Mouse (Mus musculus): ENCODE measurements around the gene Pcdh15.

Gene Pcdh15

DNA sequence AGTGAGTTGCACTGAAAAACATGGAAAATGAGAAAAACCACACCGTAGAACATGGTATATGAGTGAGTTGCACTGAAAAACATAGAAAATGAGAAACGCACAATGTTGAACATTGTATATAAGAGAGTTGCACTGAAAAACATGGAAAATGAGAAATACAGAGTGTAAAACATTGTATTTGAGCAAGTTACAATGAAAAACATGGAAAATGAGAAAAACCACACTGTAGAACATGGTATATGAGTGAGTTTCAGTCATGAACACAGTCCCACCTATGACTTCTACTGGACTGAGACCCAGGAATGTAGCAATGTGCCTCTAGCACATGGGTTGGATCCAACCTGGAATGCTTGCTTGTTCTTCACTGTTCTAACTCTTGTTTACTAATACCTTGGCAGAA, 279.9 kb downstream of the Pcdh15 start:
- DNase-seq = peak in 1 of 2 experiments; percentile 6

- no peak for DNase-seq
Observed at GRCm38 (mm10) chr10:73384003-73384402, 284.9 kb downstream of the Pcdh15 start.

- DNase-seq = no peak
Observed at GRCm38 (mm10) chr10:73400426-73400825, 301.3 kb downstream of the Pcdh15 start.

DNA sequence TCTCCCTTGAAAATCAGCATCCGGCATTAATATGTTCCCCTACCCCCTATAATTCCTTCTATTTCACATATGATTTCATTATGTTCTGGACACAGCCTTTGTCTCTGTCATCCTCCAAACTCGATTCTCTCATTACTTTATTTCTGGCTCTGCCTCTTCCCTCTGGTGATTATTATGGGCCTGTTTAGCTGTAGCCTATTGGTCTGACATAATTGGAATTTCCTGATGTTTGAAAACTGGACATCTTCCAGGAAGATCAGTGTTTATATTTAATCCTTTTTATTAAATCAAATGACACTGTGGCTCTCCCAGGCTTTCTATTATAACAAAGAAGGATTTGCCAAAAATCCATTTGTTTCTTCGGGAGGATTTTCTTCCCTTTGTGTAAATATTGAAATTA, 326.3 kb downstream of the Pcdh15 start:
- DNase-seq = no peak

GRCm38 (mm10) chr10:73431345-73431744, 332.2 kb downstream of the Pcdh15 start:
- no peak for DNase-seq

- no peak for DNase-seq
Observed at GRCm38 (mm10) chr10:73484082-73484481, 384.9 kb downstream of the Pcdh15 start.

DNA sequence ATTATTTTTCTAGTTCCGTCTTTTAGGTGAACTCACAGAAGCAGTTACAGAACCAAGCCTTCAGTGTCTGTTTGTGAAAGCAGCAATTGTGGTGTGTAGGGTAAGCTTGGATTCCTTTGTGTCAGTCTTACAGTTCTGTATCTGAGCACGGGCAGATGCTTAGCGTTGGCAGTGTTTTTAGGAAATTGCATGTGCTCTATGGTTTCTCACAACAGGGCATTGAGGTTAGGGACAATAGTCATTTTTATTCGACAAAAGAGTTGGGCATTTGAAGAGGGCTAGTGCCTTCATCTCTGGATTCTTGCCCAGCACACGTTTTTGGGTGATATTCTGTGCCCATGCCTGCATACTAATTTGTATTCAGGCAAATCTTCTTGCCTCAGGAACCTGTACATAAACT, 392.5 kb downstream of the Pcdh15 start:
- no peak for DNase-seq

GRCm38 (mm10) chr10:73514846-73515245, 415.7 kb downstream of the Pcdh15 start:
- no peak for DNase-seq

GRCm38 (mm10) chr10:73515742-73516141, 416.6 kb downstream of the Pcdh15 start:
- no peak for DNase-seq

DNA sequence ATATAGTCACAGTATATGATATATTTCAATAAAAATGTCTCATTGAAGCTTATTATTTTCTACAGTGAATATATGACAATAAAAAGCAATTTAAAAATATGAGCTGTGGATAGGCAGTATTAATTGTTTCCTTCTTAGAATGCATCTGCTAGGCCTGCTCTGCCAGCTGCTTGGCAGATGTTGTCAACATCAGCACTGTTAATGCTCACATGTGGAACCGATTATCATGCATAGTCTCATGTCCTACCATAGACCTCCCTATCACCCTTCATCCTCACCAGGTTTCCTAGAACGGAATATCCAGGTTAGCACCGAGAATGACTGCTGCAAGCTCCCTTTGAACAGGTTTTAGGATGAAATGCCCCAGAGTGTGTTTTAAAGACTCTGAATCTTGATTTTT, 420.3 kb downstream of the Pcdh15 start:
- no peak for DNase-seq

DNA sequence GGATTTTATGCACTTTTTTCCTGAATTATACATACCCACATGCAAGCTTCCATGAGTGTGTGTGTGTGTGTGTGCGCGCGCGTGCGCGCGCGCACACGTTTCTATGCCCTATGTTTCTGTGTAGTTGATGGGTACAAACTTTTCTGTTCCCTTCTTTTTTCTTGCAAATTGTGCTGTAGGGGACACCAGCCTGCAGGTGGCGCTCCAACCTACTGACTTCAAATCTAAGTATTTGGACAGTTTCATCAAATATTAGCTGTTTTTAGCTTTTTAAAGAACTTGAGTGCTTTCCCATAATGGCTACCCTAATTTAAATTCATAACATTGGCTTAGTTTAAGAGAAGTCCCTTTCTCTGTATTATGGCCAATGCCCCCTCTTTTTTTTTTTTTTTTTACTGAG, 453.7 kb downstream of the Pcdh15 start:
- DNase-seq = peak; percentile 5 to 47

- DNase-seq = peak; percentile 42 to 63
Observed at GRCm38 (mm10) chr10:73564216-73564615, 465.1 kb downstream of the Pcdh15 start.

- DNase-seq = peak in 1 of 2 experiments; percentile 1
Observed at GRCm38 (mm10) chr10:73574711-73575297, 475.7 kb downstream of the Pcdh15 start.

DNA sequence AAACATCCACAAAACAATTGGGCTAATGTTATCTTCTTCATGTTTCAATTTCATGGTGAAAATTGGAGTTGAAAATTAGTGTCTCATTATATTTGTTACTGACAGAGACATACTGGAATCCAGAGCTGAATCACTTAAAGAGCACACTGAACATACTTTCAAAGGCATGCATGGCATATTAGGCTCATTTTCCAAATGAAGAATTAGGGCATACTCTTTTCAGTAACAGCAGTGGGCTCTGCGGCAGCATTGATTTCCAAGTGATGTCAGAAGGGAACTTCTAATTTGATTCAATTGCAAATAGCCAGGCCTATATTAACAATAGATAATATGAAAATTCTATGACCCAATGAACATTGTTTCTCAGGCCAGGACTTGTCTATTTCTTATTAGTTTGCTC, 568.4 kb downstream of the Pcdh15 start:
- no peak for DNase-seq

DNA sequence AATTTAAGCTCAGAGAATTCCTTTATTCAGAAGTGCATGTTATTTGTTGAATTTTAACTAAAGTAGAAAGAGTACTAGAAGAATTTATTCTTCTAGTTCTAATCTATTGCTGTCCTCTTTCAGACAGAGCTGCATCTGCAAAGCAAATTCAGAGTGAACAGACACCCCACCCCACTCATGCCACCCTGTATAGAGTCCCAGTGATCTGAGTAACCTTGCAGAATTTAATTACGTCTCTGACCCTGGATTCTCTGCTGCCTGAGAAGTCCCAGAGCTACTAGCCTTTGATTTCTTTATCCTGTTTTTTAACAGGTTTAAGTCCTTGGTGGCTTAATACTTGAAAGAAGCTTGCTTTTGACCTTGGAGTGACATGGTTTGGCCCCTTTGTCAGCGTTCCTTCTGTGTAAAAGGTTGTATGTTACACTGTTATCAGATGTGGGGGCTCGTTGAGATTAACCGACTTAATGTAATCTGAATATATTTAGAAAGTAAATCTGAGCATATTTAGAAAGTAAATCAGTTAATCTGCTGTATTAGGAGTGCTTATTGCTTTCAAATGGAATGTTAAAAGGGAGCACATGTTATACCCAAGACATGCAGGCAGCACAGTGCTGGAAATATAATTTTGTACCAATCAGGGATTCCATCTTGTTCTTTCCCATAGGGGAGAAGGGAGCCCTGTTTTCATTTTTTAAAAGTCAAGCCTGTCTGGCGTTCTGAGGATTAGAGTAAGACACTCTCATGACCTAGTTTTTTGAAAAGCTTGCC, 601.6 kb downstream of the Pcdh15 start:
- no peak for DNase-seq

GRCm38 (mm10) chr10:73725566-73726240, 626.6 kb downstream of the Pcdh15 start:
- DNase-seq = no peak

- DNase-seq = no peak
Observed at GRCm38 (mm10) chr10:73733246-73733645, 634.1 kb downstream of the Pcdh15 start.

DNA sequence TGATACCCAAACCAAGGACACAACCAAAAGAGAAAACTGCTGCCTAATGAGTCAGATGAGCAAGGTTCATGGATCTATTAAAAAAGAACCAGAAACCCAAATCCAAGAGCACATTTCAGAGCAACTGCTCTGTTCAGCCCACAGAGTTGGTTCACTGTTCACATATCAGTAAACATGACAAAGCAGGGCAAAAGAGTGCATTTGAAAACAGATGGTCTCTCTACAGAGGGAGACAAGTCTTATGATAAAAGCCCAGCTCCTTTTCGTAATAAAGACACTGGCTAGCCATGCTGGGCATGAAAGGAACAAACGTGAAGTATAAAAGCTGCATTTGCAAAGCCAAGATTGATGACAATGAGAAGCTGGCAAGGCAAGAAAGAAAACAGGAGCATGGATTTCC, 649.9 kb downstream of the Pcdh15 start:
- no peak for DNase-seq

DNA sequence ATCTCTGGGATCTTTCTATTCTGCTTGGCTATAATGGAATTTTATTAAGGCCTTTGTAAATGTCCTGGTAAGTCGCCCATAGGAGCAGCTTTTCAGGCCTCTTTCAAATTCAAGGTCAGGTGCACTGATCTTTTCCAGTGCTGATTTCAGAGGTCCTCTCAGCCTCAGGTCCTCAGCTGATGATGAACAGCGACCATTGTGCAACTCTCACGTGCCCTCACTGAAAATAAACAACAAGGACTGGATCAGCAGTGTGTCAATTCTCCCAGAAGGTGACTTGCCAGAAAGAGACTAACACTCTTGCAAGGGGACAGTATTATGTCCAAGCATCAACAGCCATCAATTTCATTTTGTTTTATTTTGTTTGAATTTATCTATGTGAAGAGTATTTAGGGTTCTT, 654.7 kb downstream of the Pcdh15 start:
- DNase-seq = no peak

- no peak for DNase-seq
Observed at GRCm38 (mm10) chr10:73782945-73783344, 683.8 kb downstream of the Pcdh15 start.

DNA sequence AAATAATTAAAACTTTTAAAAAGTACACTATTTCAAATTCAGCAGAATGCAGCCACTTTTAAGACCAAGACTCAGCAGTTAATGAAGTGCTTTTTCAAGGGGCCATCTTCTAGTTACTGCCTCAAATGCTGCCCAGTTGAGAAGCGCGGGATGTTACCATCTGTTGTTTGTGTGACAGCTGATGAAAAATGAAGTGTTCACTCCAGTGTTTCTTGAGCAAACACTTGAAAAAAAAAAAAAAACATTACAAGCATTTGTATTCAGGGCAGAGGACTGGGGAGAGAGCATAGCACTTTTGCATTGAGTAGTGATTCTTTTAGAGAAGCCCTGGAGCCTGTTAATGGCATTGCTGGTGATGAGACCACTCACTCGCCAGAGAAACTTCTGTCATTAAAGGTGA, 689.0 kb downstream of the Pcdh15 start:
- DNase-seq = no peak

- DNase-seq = no peak
Observed at GRCm38 (mm10) chr10:73805069-73805468, 705.9 kb downstream of the Pcdh15 start.

DNA sequence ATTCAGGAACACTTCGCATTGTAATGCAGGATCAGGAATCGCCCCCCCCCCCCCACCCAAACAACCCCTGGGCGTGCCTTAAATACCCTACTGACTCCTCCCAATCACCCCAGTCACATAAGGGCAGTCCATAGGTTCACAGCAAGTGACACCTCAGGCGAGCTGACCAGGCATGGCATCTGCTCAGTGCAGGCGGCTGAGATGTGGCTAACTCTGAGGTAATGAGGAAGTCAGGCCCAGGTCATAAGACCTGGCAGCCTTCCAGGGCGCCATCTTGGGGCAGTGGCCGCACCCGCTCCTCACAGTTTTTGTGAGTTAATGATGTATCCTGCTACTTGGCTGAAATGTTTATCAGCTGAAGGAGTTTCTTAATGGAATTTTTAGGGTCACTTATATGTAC, 713.2 kb downstream of the Pcdh15 start:
- no peak for DNase-seq
